Mouse (Mus musculus): ENCODE measurements at regions not wholly inside any gene's neighbourhood (a gene's known extent, or its start where the extent isn't known, plus 50 kb on each side); places are given as distances from the start of the nearest gene placed in this dataset.
A peak's percentile ranks its signal among the peaks of the same experiment; 100 is the strongest.
"Not testable (repeated sequence)": the region's sequence is repeated elsewhere in the genome, so short reads cannot be mapped to it uniquely, and the experiment has no call there.

- DNase-seq (ENCODE audit: low read depth) = peak; percentile 62
- TF ChIP-seq CTCF (IDR thresholded peaks at IDR 0.05; ENCODE audit: borderline replicate concordance, extremely low read depth, insufficient read depth, insufficient read length) (no peak), POLR2A (IDR thresholded peaks at IDR 0.05; ENCODE audit: borderline replicate concordance, extremely low read depth, insufficient read depth, insufficient read length, poor library complexity, severe bottlenecking) (no peak)
Observed at GRCm38 (mm10) chr5:13654173-13654572, 137.2 kb upstream of the Speer3 start.

DNA sequence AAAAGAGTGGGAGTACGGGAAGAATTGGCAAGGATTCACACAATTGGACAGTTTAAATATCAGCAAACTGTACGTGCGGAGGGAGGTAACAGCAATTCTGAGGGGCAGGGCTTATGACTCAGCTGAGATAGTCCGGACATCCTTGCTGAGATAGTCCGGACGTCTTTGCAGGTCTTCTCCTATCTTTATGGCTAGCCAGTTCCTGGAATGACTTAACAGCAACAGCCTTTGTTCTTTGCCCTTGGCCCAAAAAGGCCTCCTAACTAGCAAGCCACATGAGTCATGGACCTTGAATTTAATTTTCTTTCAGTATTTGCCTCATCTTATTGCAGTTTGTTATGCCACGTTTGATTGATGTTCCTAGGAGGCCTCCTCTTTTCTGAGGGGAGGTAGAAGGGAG, 133.1 kb upstream of the Speer3 start:
- not testable (repeated sequence) for DNase-seq (ENCODE audit: low read depth)

DNA sequence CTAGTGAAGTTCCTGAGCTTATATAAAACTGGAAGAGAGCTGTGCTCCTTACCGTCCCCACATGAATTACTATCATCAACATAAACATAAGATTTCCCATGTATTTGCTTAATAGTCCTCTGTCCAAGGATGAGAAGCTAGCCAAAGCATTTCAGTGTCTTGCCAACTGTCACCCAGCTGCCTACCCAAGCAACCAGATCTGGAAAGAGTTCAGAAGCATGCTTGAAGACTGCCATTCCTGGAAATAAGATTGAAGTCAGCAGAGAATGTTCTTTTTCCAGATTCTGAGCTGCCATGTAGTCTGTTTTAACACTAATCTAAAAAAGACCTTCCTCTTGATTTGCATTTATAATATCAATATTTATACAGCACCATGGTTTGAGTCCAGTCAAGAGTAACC, 131.9 kb upstream of the Speer3 start:
- TF ChIP-seq CTCF (IDR thresholded peaks at IDR 0.05; ENCODE audit: borderline replicate concordance, extremely low read depth, insufficient read depth, insufficient read length) (no peak), POLR2A (IDR thresholded peaks at IDR 0.05; ENCODE audit: borderline replicate concordance, extremely low read depth, insufficient read depth, insufficient read length, poor library complexity, severe bottlenecking) (no peak)

GRCm38 (mm10) chr5:13667444-13667843, 124.0 kb upstream of the Speer3 start:
- TF ChIP-seq POLR2A (IDR thresholded peaks at IDR 0.05; ENCODE audit: borderline replicate concordance, extremely low read depth, insufficient read depth, insufficient read length, poor library complexity, severe bottlenecking) (no peak), CTCF (IDR thresholded peaks at IDR 0.05; ENCODE audit: borderline replicate concordance, extremely low read depth, insufficient read depth, insufficient read length) (no peak)
- DNase-seq (ENCODE audit: low read depth) = peak; percentile 64

More for the DNA sequence above, 131.9 kb upstream of the Speer3 start:
- no peak for DNase-seq (ENCODE audit: low read depth)

DNA sequence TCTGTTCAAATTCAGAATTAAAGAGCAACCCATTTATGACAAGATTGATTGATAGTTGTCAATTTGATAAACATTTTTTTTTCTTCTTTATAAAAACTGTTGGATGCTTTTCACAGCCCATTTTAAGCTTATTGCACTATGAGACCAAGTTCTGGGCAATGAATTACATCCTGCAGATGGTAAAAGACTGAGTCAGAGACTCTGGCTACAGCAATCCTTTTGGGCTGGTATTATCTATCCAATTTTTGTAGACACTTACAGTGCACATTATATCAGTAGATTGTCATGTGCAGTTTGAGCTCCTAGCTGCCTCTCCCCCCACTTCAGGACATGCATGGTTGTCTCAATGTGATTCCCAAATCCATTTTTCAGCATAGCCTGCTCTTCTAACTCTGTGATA, 122.6 kb upstream of the Speer3 start:
- no peak for DNase-seq (ENCODE audit: low read depth)
- TF ChIP-seq CTCF (IDR thresholded peaks at IDR 0.05; ENCODE audit: borderline replicate concordance, extremely low read depth, insufficient read depth, insufficient read length) = no peak
- no peak for TF ChIP-seq POLR2A (IDR thresholded peaks at IDR 0.05; ENCODE audit: borderline replicate concordance, extremely low read depth, insufficient read depth, insufficient read length, poor library complexity, severe bottlenecking)

DNA sequence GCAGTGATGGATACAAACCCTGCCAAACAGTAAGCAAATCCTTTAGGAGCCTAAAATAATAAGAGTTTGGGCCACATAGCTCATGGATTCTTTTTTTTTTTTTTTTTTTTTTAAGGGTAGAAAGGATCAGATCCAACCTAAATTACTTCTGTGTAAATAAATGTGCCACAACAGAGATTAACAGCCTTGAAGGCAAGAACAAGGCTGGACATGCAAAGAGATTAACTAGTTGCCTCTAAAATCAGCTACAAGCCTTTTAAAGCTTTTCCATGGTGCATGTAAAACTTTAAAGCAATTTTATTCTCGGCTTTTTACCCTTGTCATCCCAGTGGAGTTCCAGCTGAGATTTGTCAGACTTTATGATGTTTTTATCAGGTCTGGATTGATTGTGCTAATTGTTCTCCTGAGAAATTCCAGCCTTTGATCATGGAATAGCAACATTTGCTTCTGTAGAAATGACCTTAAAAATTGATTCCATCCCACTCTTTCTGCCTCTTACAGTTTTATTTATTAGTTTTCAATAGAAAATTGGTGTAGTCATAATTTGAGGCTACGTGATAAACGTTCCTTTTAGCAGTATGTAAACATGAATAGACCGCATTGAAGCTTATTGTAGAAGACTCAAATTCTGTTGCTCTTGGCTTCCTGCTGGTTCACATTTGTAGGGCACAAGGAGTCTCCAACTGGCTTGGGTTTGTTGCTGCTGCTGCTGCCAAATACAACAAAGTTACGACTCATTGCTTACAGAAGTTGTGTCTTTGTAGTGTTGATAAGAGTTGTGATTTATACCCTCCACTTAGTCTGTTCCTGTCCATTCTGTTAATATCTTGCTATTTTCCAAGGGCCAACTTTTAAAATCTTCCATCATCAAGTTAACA, 100.3 kb upstream of the Speer3 start:
- peak; percentile 52 for DNase-seq (ENCODE audit: low read depth)
- TF ChIP-seq CTCF (IDR thresholded peaks at IDR 0.05; ENCODE audit: borderline replicate concordance, extremely low read depth, insufficient read depth, insufficient read length) = no peak
- no peak for TF ChIP-seq POLR2A (IDR thresholded peaks at IDR 0.05; ENCODE audit: borderline replicate concordance, extremely low read depth, insufficient read depth, insufficient read length, poor library complexity, severe bottlenecking)

GRCm38 (mm10) chr5:13694847-13695246, 96.6 kb upstream of the Speer3 start:
- TF ChIP-seq POLR2A (IDR thresholded peaks at IDR 0.05; ENCODE audit: borderline replicate concordance, extremely low read depth, insufficient read depth, insufficient read length, poor library complexity, severe bottlenecking) (no peak), CTCF (IDR thresholded peaks at IDR 0.05; ENCODE audit: borderline replicate concordance, extremely low read depth, insufficient read depth, insufficient read length) (no peak)
- no peak for DNase-seq (ENCODE audit: low read depth)

Measured in brain, embryonic 14.5 days (tissue).